Mouse (Mus musculus) stomach, postnatal 0 days (tissue): ENCODE results near the gene Urm1. TPM values are rescaled to one million over a fixed set of nuclear protein-coding genes. Genes with fewer than 3 reads are reported as not detected.
"Not testable (repeated sequence)": the region's sequence is repeated elsewhere in the genome, so short reads cannot be mapped to it uniquely, and the experiment has no call there.

Experiments used
- ATAC-seq: fragments of 200-750 bp; cut with Nextera tagmentation; 2 replicates; pipeline ENCODE4 v1.8.0; 2017; ENCODE audit not compliant: low FRiP score, low TSS enrichment
- DNase-seq: peaks from one replicate; pipeline ENCODE4 v3.0.0-alpha.2; 2016; ENCODE audit warnings: low spot score
- H3K27ac ChIP-seq: fragments of 300-500 bp; sonication (generic); replicated peaks from 2 replicates; pipeline ENCODE4 v1.5.1; 2014; ENCODE audit warnings: mild to moderate bottlenecking, control low read depth
- H3K27me3 ChIP-seq: fragments of 300-500 bp; sonication (generic); 2 replicates; pipeline ENCODE4 v1.6.1; 2014; ENCODE audit warnings: low read length; ENCODE audit not compliant: control insufficient read depth, insufficient read depth
- H3K36me3 ChIP-seq: fragments of 300-500 bp; sonication (generic); 2 replicates; pipeline ENCODE4 v1.6.1; 2014; ENCODE audit warnings: low read length, mixed read lengths; ENCODE audit not compliant: control insufficient read depth, insufficient read depth
- H3K4me1 ChIP-seq: fragments of 300-500 bp; sonication (generic); replicated peaks from 2 replicates; pipeline ENCODE4 v1.6.1; 2014; ENCODE audit warnings: antibody characterized with exemption; ENCODE audit not compliant: control insufficient read depth, insufficient read depth
- H3K4me2 ChIP-seq: fragments of 300-500 bp; sonication (generic); replicated peaks from 2 replicates; pipeline ENCODE4 v1.6.1; 2014; ENCODE audit warnings: low read depth, mild to moderate bottlenecking, control low read depth, moderate library complexity
- H3K4me3 ChIP-seq: fragments of 300-500 bp; sonication (generic); 2 replicates; pipeline ENCODE4 v1.5.1; 2014; ENCODE audit warnings: low read depth, low read length, control low read depth
- H3K9ac ChIP-seq: fragments of 300-500 bp; sonication (generic); 2 replicates; pipeline ENCODE4 v1.6.1; 2014; ENCODE audit warnings: mild to moderate bottlenecking, low read length, control low read depth, mixed read lengths
- H3K9me3 ChIP-seq: fragments of 300-500 bp; sonication (generic); 2 replicates; pipeline ENCODE4 v1.6.1; 2016; ENCODE audit warnings: low read length; ENCODE audit not compliant: control insufficient read depth
- CTCF ChIP-seq: IDR thresholded peaks from 2 replicates; pipeline ENCODE4 v1.5.1; 2016; ENCODE audit warnings: antibody characterized with exemption, low read depth, mild to moderate bottlenecking, moderate library complexity
- EP300 ChIP-seq: optimal IDR thresholded peaks from 2 replicates; pipeline ENCODE3; 2016; ENCODE audit warnings: antibody characterized with exemption
- WGBS: fragments of 180-500 bp; shearing (Covaris S2); extraction: QIAGEN DNeasy Blood & Tissue Kit; methylation state at CpG from one replicate; pipeline ENCODE4 v1.1.7; 2014; 5-methylcytosine and 5-hydroxymethylcytosine counted together
- polyA plus RNA-seq: library from polyadenylated mRNA; unstranded; fragments of >200 nt; fragmentation: Nextera tagmentation; extraction: Ambion mirVana; gene quantifications from 2 replicates; pipeline ENCODE4 v1.2.1, GENCODE M21; 2015

Urm1 gene
- 15.9 and 16.2 TPM in 2 replicates for polyA plus RNA-seq

GRCm38 (mm10) chr2:29820025-29820817, at the start of gene Urm1:
Urm1 (plus strand) TSS chr2:29820075.
- Histone ChIP-seq H3K36me3 (peaks cover 5% of the 10 kb centered on the region; the same call in 1 of the 2 replicates), H3K4me3 (peak within 1 kb of the TSS; percentile 48), H3K27me3 (no peaks in the 10 kb centered on the region), H3K9me3 (no peaks in the 10 kb centered on the region), H3K4me2 (peak within 1 kb of the TSS; percentile 76), H3K27ac (peak within 1 kb of the TSS; percentile 94), H3K4me1 (0 out of 2 replicates have a peak, but pooled peaks cover 2% of the 10 kb centered on the region), H3K9ac (peak within 1 kb of the TSS; percentile 71)
- 2% methylated on average over 33 of the region's 35 CpGs for WGBS
- DNase-seq: peak; percentile 84
- TF ChIP-seq EP300: peak; percentile 9
- TF ChIP-seq CTCF: peak; percentile 20; the same call in 1 of the 2 replicates
- peak; percentile 76 for ATAC-seq

DNA sequence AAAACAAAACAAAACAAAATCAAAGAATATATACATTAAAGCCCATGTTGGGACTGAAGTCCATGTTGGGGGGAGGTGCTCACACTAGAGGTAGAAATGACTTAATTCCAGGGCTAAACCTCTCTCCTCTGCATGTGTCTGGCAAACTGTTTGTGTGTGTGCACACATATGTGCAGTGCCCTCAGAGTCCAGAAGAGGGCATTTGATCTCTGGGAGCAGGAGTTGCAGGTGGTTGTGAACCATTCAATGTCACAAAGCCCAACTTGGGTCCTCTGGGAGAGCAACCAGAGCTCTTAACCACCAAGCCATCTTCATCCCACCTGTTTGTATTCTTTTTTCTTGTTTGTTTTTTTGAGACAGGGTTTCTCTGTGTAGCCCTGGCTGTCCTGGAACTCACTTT, 49.7 kb upstream of the Urm1 start:
- ATAC-seq: no peak
- H3K27me3 ChIP-seq: no peaks in the 10 kb centered on the region
- H3K9ac ChIP-seq: no peak overlapping the region
- H3K4me1 ChIP-seq: no peaks in the 10 kb centered on the region
- H3K36me3 ChIP-seq: no peaks in the 10 kb centered on the region
- H3K4me3 ChIP-seq: no peak overlapping the region
- no peaks in the 10 kb centered on the region for H3K9me3 ChIP-seq
- DNase-seq: no peak
- H3K4me2 ChIP-seq: no peak overlapping the region
- no peak for TF ChIP-seq EP300
- TF ChIP-seq CTCF: peak; percentile 52
- H3K27ac ChIP-seq: no peak overlapping the region

- no peaks in the 10 kb centered on the region for H3K36me3 ChIP-seq
- DNase-seq (no peak), ATAC-seq (peak; percentile 27)
- H3K4me2 ChIP-seq: no peak overlapping the region
- TF ChIP-seq CTCF (no peak), EP300 (no peak)
- no peaks in the 10 kb centered on the region for H3K4me1 ChIP-seq
- no peak overlapping the region for H3K4me3 ChIP-seq
- H3K27me3 ChIP-seq: no peaks in the 10 kb centered on the region
- H3K27ac ChIP-seq: no peak overlapping the region
- WGBS: 64% methylated on average over 8 of the region's 8 CpGs
- no peak overlapping the region for H3K9ac ChIP-seq
- no peaks in the 10 kb centered on the region for H3K9me3 ChIP-seq
Measured at GRCm38 (mm10) chr2:29771611-29772461, 48.0 kb upstream of the Urm1 start.

- Histone ChIP-seq H3K27ac (no peak overlapping the region), H3K4me3 (no peak overlapping the region), H3K9ac (no peak overlapping the region), H3K27me3 (no peaks in the 10 kb centered on the region), H3K4me2 (no peak overlapping the region), H3K9me3 (no peaks in the 10 kb centered on the region), H3K36me3 (0 out of 2 replicates have a peak, but pooled peaks cover 8% of the 10 kb centered on the region), H3K4me1 (no peaks in the 10 kb centered on the region)
- DNase-seq (no peak), ATAC-seq (no peak)
- TF ChIP-seq CTCF: no peak
- TF ChIP-seq EP300: no peak
- 79% methylated on average over 4 of the region's 4 CpGs for WGBS
Measured at GRCm38 (mm10) chr2:29773323-29773722, 46.6 kb upstream of the Urm1 start.

DNA sequence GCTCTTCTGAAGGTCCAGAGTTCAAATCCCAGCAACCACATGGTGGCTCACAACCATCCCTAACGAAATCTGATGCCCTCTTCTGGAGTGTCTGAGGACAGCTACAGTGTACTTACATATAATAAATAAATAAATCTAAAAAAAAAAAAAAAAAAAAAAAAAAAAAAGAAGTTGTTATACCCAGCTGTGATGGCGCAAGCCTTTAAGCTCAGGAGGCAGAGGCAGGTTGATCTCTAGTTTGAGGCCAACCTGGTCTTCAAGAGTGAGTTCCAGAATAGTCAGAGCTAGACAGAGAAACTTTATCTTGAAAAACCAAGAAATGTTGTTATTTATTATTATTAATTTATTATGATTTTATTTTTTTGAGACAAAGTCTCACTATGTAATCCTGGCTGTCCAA, 38.6 kb upstream of the Urm1 start:
- 91% methylated on average over 2 of the region's 2 CpGs for WGBS

More for the DNA sequence above, 38.6 kb upstream of the Urm1 start:
- H3K4me1 ChIP-seq, DNase-seq, H3K9ac ChIP-seq, H3K4me3 ChIP-seq, H3K27ac ChIP-seq, H3K9me3 ChIP-seq, ATAC-seq, H3K4me2 ChIP-seq, H3K27me3 ChIP-seq: not testable (repeated sequence)
- H3K36me3 ChIP-seq: peaks cover 47% of the 10 kb centered on the region
